Mouse (Mus musculus) stomach, postnatal 0 days (tissue): ENCODE measurements around the gene Csnk1e. TPM values are rescaled to one million over a fixed set of nuclear protein-coding genes. Genes with fewer than 3 reads are reported as not detected.

ENCODE experiments used
- ATAC-seq: fragments of 200-750 bp; cut with Nextera tagmentation; 2 replicates; pipeline ENCODE4 v1.8.0; 2017; ENCODE audit not compliant: low FRiP score, low TSS enrichment
- DNase-seq: peaks from one replicate; pipeline ENCODE4 v3.0.0-alpha.2; 2016; ENCODE audit warnings: low spot score
- H3K27ac ChIP-seq: fragments of 300-500 bp; sonication (generic); replicated peaks from 2 replicates; pipeline ENCODE4 v1.5.1; 2014; ENCODE audit warnings: mild to moderate bottlenecking, control low read depth
- H3K27me3 ChIP-seq: fragments of 300-500 bp; sonication (generic); 2 replicates; pipeline ENCODE4 v1.6.1; 2014; ENCODE audit warnings: low read length; ENCODE audit not compliant: control insufficient read depth, insufficient read depth
- H3K36me3 ChIP-seq: fragments of 300-500 bp; sonication (generic); 2 replicates; pipeline ENCODE4 v1.6.1; 2014; ENCODE audit warnings: low read length, mixed read lengths; ENCODE audit not compliant: control insufficient read depth, insufficient read depth
- H3K4me1 ChIP-seq: fragments of 300-500 bp; sonication (generic); replicated peaks from 2 replicates; pipeline ENCODE4 v1.6.1; 2014; ENCODE audit warnings: antibody characterized with exemption; ENCODE audit not compliant: control insufficient read depth, insufficient read depth
- H3K4me2 ChIP-seq: fragments of 300-500 bp; sonication (generic); replicated peaks from 2 replicates; pipeline ENCODE4 v1.6.1; 2014; ENCODE audit warnings: low read depth, mild to moderate bottlenecking, control low read depth, moderate library complexity
- H3K4me3 ChIP-seq: fragments of 300-500 bp; sonication (generic); 2 replicates; pipeline ENCODE4 v1.5.1; 2014; ENCODE audit warnings: low read depth, low read length, control low read depth
- H3K9ac ChIP-seq: fragments of 300-500 bp; sonication (generic); 2 replicates; pipeline ENCODE4 v1.6.1; 2014; ENCODE audit warnings: mild to moderate bottlenecking, low read length, control low read depth, mixed read lengths
- H3K9me3 ChIP-seq: fragments of 300-500 bp; sonication (generic); 2 replicates; pipeline ENCODE4 v1.6.1; 2016; ENCODE audit warnings: low read length; ENCODE audit not compliant: control insufficient read depth
- CTCF ChIP-seq: IDR thresholded peaks from 2 replicates; pipeline ENCODE4 v1.5.1; 2016; ENCODE audit warnings: antibody characterized with exemption, low read depth, mild to moderate bottlenecking, moderate library complexity
- EP300 ChIP-seq: optimal IDR thresholded peaks from 2 replicates; pipeline ENCODE3; 2016; ENCODE audit warnings: antibody characterized with exemption
- WGBS: fragments of 180-500 bp; shearing (Covaris S2); extraction: QIAGEN DNeasy Blood & Tissue Kit; methylation state at CpG from one replicate; pipeline ENCODE4 v1.1.7; 2014; 5-methylcytosine and 5-hydroxymethylcytosine counted together
- polyA plus RNA-seq: library from polyadenylated mRNA; unstranded; fragments of >200 nt; fragmentation: Nextera tagmentation; extraction: Ambion mirVana; gene quantifications from 2 replicates; pipeline ENCODE4 v1.2.1, GENCODE M21; 2015

Csnk1e gene
- polyA plus RNA-seq, 1 experiment from 2014 or later = 44.8 TPM

- no peak; the same call in 1 of the 2 replicates for ATAC-seq
- 9% methylated on average over 6 of the region's 6 CpGs for WGBS
- no peaks in the 10 kb centered on the region; the same call in 1 of the 2 replicates for H3K36me3 ChIP-seq
Observed at GRCm38 (mm10) chr15:79442257-79442611, 13.1 kb downstream of the Csnk1e start.

GRCm38 (mm10) chr15:79441331-79442256, 13.8 kb downstream of the Csnk1e start:
- H3K9ac ChIP-seq = peak overlapping the region; percentile 96
- no peaks in the 10 kb centered on the region for H3K9me3 ChIP-seq
- TF ChIP-seq CTCF = no peak
- TF ChIP-seq EP300 = no peak
- H3K27ac ChIP-seq = peak overlapping the region; percentile 97
- H3K27me3 ChIP-seq = no peaks in the 10 kb centered on the region
- DNase-seq (peak; percentile 85), ATAC-seq (peak; percentile 58)
- WGBS = under 1% methylated on average over 78 of the region's 107 CpGs
- peak overlapping the region; percentile 84 for H3K4me3 ChIP-seq
- peaks cover 6% of the 10 kb centered on the region for H3K4me1 ChIP-seq
- H3K36me3 ChIP-seq = no peaks in the 10 kb centered on the region; the same call in 1 of the 2 replicates
- peak overlapping the region; percentile 77 for H3K4me2 ChIP-seq

More at GRCm38 (mm10) chr15:79442257-79442611, 13.1 kb downstream of the Csnk1e start:
- Histone ChIP-seq H3K27ac (peak overlapping the region; percentile 97), H3K27me3 (no peaks in the 10 kb centered on the region), H3K4me3 (peak overlapping the region; percentile 84), H3K9ac (peak overlapping the region; percentile 96), H3K4me1 (peaks cover 6% of the 10 kb centered on the region), H3K9me3 (no peaks in the 10 kb centered on the region), H3K4me2 (peak overlapping the region; percentile 77)
- TF ChIP-seq EP300 (no peak), CTCF (no peak)
- no peak for DNase-seq

GRCm38 (mm10) chr15:79440651-79441330, 14.6 kb downstream of the Csnk1e start:
- no peaks in the 10 kb centered on the region for H3K9me3 ChIP-seq
- H3K27ac ChIP-seq = peak overlapping the region; percentile 97
- TF ChIP-seq EP300 (no peak), CTCF (no peak)
- no peaks in the 10 kb centered on the region for H3K27me3 ChIP-seq
- 10% methylated on average over 11 of the region's 11 CpGs for WGBS
- DNase-seq (peak; percentile 34), ATAC-seq (peak; percentile 32)
- peak overlapping the region; percentile 84 for H3K4me3 ChIP-seq
- H3K9ac ChIP-seq = peak overlapping the region; percentile 96
- peaks cover 6% of the 10 kb centered on the region for H3K4me1 ChIP-seq
- H3K36me3 ChIP-seq = no peaks in the 10 kb centered on the region; the same call in 1 of the 2 replicates
- peak overlapping the region; percentile 77 for H3K4me2 ChIP-seq

GRCm38 (mm10) chr15:79440223-79440622, 15.1 kb downstream of the Csnk1e start:
- H3K4me1 ChIP-seq = peaks cover 6% of the 10 kb centered on the region
- 0 out of 2 replicates have a peak overlapping the region, but pooled peaks have one; percentile 61 for H3K27ac ChIP-seq
- WGBS = 64% methylated on average over 4 of the region's 4 CpGs

GRCm38 (mm10) chr15:79439386-79439785, 16.0 kb downstream of the Csnk1e start:
- peak overlapping the region; percentile 14; the same call in 1 of the 2 replicates for H3K27ac ChIP-seq
- H3K4me3 ChIP-seq = no peak overlapping the region
- ATAC-seq (no peak), DNase-seq (no peak)
- H3K9me3 ChIP-seq = no peaks in the 10 kb centered on the region
- no peaks in the 10 kb centered on the region for H3K27me3 ChIP-seq
- no peak overlapping the region for H3K4me2 ChIP-seq
- peaks cover 6% of the 10 kb centered on the region for H3K4me1 ChIP-seq
- TF ChIP-seq CTCF = no peak
- H3K36me3 ChIP-seq = no peaks in the 10 kb centered on the region; the same call in 1 of the 2 replicates
- 0 out of 2 replicates have a peak overlapping the region, but pooled peaks have one; percentile 8 for H3K9ac ChIP-seq
- WGBS = 78% methylated on average over 4 of the region's 4 CpGs

More at GRCm38 (mm10) chr15:79440223-79440622, 15.1 kb downstream of the Csnk1e start:
- H3K9ac ChIP-seq = peak overlapping the region; percentile 43; the same call in 1 of the 2 replicates
- peak overlapping the region; percentile 84 for H3K4me3 ChIP-seq
- ATAC-seq (0 out of 2 replicates have a peak, but pooled peaks have one; percentile 9), DNase-seq (peak; percentile 42)
- no peaks in the 10 kb centered on the region for H3K9me3 ChIP-seq
- no peaks in the 10 kb centered on the region for H3K27me3 ChIP-seq
- TF ChIP-seq EP300 = no peak
- TF ChIP-seq CTCF = no peak
- H3K4me2 ChIP-seq = peak overlapping the region; percentile 77
- H3K36me3 ChIP-seq = no peaks in the 10 kb centered on the region; the same call in 1 of the 2 replicates
